Mouse (Mus musculus): ENCODE data around the gene Pa2g4.
"Not testable (repeated sequence)": the region's sequence is repeated elsewhere in the genome, so short reads cannot be mapped to it uniquely, and the experiment has no call there.

Gene Pa2g4

DNA sequence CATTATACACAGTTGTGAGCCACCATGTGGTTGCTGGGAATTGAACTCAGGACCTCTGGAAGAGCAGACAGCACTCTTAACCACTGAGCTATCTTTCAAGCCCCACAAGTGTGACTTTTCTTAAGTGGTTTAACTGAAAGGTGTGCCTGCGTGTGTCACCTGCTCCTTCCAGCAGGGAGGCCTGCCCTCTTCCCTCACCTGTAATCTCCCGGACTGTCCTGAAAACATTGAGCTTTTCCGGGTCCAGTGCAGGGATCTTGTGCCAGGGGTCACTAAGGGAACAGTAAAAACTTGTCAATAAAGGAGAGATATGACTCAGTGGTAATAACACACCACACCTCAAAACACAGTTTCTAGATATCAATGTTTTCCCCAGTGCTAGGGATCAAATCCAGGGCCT lies 13.5 kb upstream of the Pa2g4 start:
- no peak for DNase-seq (ENCODE audit: low read depth, low spot score)

DNA sequence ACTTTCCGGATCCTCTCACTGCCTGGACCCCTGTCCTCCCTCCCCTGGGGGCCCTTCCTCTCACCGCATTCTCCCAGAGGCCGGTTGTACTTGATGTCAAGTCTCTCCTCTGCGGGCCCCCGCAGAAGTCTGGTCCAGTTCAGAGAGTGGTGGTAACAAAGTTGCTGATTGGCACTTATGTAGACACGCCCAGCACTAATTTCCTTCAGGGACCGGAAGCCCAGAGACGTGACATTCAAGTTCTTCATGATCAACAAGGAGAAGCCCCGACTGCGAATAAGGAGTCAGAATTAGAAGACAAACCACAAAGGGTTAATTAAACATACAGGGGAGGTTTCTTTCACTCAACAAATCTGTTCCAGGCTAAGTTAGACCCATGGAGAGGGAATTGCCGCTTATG lies 12.5 kb upstream of the Pa2g4 start:
- DNase-seq (ENCODE audit: low read depth, low spot score) = peak; percentile 53

DNA sequence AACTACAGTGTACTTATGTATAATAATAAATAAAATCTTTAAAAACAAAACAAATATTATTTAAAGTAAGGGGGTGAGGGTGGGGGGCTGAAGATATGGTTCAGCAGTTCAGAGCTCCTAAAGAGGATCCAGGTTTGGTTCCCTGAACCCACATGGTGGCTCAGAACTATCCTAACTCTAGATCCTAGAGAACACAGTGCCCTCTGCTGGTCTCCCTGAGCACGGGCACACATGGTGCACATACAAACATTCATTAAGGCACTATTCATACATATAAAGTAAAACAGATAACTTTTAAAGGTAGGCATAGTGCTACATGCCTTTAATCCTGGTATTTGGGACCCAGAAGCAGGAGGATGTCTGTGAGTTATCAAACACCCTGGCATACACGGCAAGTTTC lies 9.3 kb upstream of the Pa2g4 start:
- peak; percentile 84 for DNase-seq (ENCODE audit: low read depth, low spot score)

DNA sequence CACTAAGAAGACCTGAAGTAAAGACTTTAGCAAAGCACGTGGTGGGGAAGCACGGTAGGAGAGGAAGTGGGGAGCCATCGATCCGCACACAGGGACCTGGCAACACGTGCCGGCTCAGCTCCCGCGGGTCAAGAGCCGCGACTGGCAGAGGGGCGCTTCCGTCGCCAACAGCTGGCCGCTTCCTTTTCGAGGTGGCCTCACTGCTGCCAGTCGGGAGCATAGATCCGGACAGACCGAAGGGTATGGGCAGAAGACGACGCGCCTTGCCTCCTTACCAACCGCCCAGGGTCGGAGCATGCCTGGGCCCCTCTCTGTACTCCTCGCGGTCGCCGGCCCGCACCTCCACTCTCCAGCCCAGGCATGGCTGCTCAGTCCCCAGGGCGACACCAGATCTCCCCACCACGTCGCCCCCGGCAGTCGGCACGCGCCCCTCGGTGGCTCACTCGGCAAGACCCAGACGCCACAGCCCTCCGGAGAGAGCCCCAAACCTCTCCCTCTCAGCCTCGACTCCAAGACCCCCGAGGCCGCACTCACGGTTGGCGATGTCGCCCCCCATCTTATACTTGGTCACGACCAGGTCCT lies 490 bp downstream of the Pa2g4 start:
- peak; percentile 42 for DNase-seq (ENCODE audit: low read depth, low spot score)

DNA sequence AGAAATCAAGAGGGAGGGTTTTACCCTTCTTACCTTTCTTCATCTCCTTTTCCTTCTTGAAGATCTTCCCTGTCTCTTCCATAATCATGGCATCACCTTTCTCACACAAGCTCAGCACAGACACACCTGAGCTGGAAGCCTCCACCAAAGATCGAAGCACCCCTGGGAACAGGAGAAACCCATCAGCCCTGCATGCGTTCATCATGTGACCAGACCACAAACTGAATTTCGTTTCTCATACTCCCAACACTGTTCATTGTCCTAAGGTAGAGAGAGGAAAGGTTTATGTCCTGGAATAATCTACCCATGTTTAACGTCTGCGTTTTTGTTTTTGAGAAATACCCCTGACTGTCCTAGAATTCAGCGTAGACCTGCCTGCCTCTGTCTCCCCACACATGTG lies 2.2 kb downstream of the Pa2g4 start:
- DNase-seq (ENCODE audit: low read depth, low spot score) = no peak

DNA sequence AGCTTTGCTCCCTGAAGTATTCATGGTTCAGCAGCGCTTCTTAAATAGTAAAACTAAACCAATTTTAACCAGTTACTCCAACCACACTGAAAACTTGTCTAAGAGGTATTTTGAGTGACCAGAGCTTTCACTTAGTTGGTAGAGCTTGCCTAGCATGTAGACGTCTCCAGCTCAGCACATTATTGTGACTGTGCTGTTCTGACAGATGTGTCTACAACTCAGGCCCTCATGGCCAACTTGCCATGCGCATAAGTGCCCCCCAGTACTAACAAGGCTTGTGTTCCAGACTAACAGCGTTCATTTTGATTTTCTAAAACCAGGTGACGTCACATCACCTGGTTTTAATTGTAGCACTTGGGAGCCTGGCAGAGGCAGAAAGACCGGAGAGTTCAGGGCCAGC lies 8.8 kb downstream of the Pa2g4 start:
- DNase-seq (ENCODE audit: low read depth, low spot score) = no peak

DNA sequence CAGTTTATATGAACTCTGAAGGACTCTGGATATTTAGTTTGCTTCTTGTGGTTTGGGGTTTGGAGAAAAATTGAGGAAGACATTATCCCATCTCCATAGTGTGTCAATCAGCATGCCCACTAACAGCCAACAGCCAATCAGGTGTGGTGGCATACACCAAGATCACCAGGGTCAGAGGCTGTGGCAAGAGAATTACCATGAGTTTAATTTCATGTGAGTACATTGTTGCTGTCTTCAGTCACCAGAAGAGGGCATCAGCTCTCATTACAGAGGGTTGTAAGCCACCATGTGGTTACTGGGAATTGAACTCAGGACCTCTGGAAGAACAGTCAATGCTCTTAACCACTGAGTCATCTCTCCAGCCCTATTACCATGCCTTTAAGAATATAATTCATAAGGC lies 9.5 kb downstream of the Pa2g4 start:
- DNase-seq (ENCODE audit: low read depth, low spot score) = peak; percentile 82

DNA sequence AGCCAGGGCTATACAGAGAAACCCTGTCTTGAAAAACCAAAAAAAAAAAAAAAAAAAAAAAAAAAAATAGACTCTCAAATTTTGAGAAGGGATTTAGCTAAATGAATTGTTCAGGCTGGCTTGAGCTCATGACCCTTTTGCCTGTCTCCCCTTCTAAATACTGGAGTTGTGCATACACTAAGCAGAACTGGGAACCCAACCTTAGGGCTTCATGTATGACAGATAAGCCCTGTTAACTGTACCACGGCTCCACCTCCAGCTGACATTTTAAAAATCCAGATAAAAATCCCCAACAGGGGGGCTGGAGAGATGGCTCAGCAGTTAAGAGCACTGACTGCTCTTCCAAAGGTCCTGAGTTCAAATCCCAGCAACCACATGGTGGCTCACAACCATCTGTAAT lies 10.2 kb downstream of the Pa2g4 start:
- DNase-seq (ENCODE audit: low read depth, low spot score) = not testable (repeated sequence)

DNA sequence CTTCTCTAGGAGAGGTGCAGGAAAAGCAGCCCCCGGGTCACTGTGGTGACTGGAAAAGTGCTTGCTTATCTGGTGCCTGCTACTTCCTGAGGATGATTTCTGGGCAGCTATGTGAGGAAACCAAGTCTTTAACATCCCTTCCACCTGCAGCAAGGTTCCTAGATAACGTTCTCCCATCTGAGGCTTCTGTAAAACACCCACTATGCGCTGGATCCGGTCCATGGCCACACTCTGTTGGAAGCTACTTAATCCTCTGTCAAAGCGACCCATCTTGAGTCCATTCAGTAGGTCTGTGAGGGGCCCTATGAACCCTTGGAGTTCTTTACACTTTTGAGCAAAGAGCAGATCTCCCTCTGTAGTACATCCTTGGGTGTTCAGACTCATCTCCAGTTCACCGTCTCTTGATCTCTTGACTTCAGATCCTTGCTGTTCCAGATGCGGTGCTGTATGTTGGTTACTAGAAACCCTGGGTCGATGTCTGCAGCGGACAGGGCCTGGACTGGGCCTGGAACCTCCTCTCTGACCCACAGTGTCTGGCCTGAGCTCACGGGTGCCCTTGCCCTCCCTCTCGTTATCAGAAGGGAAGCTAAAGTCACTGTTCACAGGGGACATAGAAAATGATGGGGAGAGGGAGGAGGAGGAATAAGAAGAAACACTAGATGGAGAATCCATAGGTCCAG lies 15.5 kb downstream of the Pa2g4 start:
- not testable (repeated sequence) for DNase-seq (ENCODE audit: low read depth, low spot score)

DNA sequence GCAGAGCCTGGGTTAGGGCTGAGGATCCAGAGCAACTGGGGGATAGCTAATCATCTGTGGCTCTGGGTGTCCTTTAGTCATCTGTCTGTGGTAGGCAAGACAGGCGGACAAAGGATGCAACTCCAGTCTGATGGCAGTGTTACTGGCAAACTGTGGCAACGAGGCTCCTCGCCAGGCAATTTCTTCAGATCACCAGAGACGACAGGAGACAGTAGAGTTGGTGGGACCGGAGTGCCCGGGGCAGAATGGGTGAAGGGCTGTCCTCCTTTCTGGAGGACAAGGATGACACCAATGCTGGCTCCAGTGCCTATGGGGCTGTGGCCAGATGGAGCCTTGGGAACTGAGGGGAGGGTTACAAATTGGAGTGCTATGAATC lies 16.1 kb downstream of the Pa2g4 start:
- not testable (repeated sequence) for DNase-seq (ENCODE audit: low read depth, low spot score)

DNA sequence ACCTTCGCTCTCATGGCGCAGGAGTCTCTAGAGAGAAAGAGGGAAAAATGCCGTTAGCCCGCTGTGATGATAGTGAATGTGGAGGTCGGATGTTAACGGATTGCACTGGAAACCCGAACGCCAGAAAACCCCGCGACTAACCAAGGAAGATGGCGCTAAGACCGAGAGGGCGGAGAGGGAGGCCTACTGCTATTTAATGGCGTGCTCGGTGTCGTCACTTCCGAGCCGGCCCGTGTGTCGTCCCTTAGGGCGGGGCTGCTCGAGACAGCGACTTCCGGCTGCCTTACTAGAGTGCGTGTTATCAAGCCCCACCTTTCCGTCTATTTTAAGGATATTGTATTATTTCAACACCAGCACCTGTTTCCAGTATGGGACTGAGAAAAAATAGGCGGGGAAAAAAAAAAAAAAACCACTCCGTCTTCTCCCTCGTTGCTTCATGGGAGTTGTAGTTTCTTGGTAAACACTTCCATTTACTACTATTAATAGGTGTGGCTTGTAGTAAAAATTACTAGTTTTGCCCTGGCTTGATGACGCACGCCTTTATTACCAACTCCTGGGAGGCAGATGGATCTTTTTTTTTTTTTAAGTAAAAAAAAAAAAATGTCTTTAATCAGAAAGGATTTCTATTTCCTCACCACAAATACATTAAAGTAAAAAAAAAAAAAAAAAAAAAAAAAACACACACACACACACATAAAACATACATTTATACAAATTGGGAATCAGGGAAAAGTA lies 16.7 kb downstream of the Pa2g4 start, which contains the start of gene Rpl41:
Gene Rpl41 (minus strand): TSS at position 359 of the 735 bp plus-strand sequence.
- peak; percentile 99 for DNase-seq (ENCODE audit: low read depth, low spot score)

DNA sequence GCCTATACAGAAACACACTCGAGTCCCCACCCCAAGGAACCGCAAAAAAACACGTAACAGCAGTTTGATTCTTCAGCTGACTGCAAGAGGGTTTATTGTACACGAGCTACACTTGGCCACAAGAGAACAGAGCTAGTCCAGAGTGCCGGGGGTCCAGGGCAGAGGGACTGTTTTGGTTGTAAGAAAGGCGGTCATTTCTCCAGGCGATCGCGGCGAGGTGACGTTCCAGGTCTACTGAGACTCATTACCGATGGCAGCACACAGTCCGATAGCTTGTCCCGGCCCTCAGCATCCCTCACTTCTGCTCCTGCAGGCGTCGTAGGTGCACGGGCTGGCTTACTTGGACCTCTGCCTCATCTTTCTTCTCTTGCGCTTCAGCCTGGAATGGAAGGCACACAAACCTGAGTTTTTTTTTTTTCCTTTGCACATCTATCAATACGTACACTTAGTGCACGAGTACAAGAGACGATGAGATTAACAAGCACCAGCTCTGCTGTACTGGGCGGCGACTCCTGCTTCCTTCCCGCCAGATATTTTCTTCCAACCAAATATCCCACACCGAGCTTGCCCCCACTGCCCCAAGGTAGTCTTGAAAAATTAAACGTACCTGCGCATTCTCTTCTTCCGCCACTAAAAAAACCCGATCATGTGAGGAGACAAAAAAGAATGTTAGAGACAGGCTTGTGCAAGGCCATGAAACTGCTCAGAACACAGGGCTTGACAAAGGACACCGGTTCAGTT lies 17.6 kb downstream of the Pa2g4 start:
- peak; percentile 44 for DNase-seq (ENCODE audit: low read depth, low spot score)

DNA sequence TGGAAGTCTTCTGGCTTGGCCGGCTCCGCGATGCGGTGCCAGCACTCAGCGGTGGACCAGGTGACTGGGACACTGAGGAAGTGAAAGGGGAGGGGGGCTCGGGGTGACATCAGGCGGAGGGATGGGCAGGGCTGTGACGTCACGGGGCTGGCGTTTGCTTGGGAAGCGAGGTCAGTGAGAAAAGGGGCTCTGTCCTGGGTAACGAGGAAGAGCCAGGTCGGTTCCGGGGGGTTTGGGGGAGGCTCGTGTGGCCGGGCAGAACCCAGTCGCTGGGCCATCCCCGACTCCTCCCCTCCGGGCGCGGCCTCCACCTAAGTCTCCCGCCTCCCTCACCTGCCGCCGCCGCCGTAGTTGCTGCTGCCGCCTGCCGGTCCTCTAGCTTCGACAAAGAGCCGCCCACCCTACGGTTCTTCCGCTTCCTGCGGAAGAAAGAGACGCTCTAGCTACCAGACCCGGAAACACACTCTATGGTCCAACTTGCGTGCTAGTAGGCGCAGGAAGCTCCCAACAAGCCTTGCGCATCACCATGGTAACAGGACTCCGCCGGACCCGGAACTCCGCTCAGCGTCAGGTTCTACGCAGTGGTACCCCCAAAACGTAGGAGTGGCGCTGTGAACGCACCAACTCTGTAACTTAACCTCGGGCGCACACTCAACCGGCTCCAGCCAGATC lies 18.3 kb downstream of the Pa2g4 start, which contains the start of gene Zc3h10:
Gene Zc3h10 (minus strand): TSS at position 414 of the 672 bp plus-strand sequence.
- DNase-seq (ENCODE audit: low read depth, low spot score) = peak; percentile 99

DNA sequence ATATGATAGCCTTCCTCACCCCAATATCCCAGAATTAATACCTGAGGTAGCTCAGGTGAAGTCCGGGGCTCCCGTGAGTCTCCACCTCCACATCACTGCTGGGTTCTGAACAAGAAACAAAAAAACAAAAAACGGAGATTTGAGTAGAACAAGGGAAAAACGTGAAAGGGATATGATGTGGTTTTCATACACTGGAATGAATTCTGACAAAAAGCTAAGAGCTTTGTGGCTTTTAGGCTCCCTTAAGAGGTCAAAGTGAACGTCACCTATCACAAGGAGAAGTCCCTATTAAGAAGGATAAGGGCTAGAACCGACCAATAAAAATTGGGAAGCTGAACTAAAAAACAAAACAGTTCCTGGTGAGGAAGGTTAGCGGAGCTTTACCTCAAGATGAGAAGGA lies 19.0 kb downstream of the Pa2g4 start:
- DNase-seq (ENCODE audit: low read depth, low spot score) = no peak

DNA sequence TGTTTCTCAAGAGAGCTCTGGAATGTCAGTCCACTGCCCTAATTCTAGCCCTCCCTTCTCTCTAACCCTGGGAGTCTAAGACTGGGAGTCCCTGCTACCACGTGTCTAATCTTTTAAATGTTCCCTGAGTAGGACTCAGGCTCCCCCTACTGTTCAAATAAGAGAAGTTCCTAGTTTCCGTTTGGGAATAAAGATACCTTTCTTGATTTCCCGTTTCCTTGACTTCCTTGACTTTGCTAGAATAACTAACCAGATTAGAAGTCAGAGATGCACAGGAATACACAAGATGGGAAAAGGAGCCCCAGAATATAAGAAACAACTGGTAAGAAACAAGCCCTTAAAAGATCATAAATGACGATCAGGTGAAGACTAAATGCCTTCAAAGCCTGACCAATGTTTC lies 19.4 kb downstream of the Pa2g4 start:
- peak; percentile 89 for DNase-seq (ENCODE audit: low read depth, low spot score)

DNA sequence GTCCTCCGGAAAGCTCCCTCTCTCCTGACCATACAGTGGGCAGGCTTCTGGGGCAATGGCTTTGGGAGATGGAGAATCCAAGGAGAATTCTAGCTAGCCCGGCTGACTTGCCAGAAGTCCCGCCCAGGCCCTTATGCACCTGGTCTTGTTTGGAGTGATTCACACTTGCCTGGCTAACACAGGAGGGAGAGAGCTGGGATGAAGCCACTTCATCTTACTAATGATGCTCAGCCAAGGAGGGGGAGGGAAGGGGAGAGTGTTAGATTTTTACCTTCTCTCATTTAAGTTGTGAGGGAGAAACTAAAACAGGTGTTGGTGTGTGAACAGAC lies 20.3 kb downstream of the Pa2g4 start:
- DNase-seq (ENCODE audit: low read depth, low spot score) = no peak

DNA sequence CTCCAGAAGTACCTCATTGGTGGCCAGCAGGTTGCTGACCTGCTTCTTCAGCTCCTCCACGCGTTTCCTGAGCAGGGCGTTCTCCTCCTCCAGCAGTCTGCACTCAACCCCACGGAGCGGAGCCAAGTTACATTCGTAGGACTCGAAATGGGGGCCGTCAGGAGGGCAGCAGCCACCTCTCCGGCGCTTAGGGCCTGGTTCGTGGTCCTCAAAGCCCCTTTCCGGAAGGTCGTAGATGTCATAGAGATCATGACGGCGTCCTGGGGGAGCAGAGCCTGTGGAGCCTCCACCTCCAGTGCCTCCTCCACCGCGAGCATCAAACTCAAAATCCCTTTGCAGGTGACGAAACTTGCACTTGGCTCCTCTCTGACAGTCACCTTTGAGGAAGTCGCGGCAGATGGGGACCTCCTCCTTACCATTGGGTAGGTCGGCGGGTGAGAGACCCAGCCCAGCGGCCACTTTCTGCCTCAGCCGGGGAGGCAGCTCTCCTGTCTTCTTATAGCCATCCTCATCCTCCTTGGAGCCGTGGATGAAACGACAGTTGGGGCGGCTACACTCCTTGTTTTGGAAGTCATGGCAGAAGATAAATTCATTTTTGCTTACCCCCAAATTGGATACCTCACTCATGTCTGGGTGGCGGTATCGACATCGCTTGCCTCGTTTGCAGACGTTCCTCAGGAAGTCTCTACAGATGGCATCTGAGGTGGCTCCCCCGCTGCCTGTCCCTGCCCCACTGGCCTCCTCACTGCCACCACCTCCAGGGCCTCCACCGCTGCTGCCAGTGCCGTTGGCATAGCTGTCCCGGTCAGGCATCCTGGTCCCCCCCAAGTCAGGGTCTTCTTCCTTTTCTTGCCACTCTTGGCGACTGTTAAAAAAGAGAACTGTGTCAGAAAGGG lies 20.9 kb downstream of the Pa2g4 start:
- DNase-seq (ENCODE audit: low read depth, low spot score) = no peak

DNA sequence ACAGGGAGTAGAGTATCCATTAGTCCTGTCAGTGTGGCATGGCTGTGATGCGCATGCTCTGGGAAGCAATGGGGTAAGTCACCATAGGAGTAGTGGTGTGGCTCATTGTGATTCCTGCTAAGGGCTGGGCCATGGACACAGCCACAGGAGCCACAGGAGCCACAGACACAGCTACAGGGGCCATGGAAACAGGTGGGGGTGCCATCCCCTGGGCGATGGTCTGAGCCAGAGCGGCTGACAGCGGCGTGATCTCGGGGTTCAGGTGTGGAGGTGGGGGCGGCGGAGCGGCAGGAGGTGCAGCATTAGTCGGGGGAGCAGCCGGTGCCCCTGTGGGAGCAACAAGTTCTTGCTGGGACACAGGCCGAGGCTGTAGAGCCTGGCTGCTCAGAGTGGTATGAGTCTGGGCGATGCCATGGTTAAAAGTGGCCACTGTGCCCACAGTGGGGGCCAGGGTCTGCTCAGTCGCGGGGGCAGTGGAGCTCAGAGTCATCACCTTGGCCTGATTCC lies 21.6 kb downstream of the Pa2g4 start:
- DNase-seq (ENCODE audit: low read depth, low spot score) = no peak

DNA sequence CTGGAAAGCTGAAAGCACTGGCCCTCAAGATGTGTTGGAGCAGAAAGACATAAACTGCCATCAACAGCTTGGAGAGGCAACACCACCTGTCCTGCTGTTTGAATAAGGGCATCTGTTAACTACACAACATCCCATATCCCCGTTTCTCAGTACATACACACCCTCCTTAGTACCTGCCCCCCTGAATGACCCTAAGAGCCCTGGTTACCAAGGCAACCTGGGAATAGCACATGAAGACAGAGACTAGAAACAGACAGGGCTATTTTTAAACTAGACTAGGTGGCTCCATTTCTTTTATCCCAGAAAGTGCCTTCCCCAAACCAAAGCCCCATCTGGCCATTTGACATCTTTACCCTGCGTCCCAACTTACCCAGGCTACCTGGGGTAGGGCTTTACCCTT lies 22.7 kb downstream of the Pa2g4 start:
- DNase-seq (ENCODE audit: low read depth, low spot score) = no peak

DNA sequence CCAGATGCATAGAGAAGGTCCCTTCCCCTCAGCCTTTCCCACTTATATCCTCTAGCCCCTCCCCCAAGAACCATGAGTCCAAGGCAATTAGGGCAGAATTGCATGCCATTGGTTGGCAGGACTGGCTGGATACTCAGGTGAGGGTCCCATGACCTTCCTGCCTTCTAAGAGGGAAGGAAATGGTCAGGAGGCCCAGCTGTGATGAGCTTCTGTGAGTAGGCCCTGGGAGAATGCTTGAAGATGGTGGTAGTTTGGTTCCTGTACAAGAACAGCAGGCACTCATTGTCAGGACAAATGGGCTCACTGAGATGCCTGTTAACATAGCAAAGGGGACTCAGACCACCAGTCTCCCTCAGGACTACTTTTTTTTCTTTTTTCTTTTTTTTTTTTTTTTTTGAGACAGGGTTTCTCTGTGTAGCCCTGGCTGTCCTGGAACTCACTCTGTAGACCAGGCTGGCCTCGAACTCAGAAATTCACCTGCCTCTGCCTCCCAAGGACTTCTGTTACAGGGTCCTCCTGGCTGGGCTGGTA lies 27.4 kb downstream of the Pa2g4 start:
- DNase-seq (ENCODE audit: low read depth, low spot score) = peak; percentile 89

Measured in R1 (cell line).